Mouse (Mus musculus): Measurements from ENCODE around the gene Olfr127. TPM values are rescaled to one million over a fixed set of nuclear protein-coding genes. Genes with fewer than 3 reads are reported as not detected.

Olfr127 gene
- total and polyA plus RNA-seq, 3 experiments = 0.10 TPM; not detected in 2

DNA sequence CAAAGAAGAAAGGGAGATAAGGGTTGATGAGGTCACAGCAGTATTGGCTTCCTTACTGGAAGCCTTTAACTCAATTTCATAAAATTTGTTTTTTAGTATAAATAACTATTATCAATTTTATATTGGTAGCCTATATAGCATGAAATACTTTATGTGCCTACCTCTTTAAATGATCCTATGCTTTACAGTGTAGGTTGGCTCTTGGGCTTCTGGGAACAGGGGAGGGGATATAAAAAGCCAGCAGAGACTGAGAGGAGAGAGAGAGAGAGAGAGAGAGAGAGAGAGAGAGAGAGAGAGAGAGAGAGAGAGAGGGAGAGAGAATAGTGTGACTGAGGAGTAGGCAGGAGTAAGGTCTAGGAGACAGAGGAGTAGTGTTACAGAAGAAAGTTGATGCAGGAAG is 20.0 kb downstream of the Olfr127 start, which contains the start of gene Olfr128:
Gene Olfr128, plus strand, starts transcription at position 301 of the 400 bp plus-strand sequence.
- in situ Hi-C loops (cut with MboI; ENCODE audit: low pct_ligation_motif_present, low pct_unique_long_range_greater_than_20kb, low sequenced_read_pairs) = no loop called here

GRCm38 (mm10) chr17:37952979-37953378 is 52.7 kb downstream of the Olfr127 start, which contains the start of gene Olfr761:
TSS of gene Olfr761 (minus strand) at chr17:37953079.
- Histone ChIP-seq H3K79me2 (replicated peaks; ENCODE audit: control insufficient read depth, extremely low read depth, insufficient read depth, poor library complexity, severe bottlenecking) (no peaks in the 10 kb centered on the region), H3K27me3 (replicated peaks) (no peaks in the 10 kb centered on the region), H3K36me3 (replicated peaks in 1 of 2; ENCODE audit: control insufficient read depth in 1 of 2, insufficient read depth in 1 of 2, low read length in 1 of 2) (no peaks in the 10 kb centered on the region), H3K4me2 (ENCODE audit: insufficient read depth, low read depth, poor library complexity, severe bottlenecking) (no peak within 1 kb of the TSS), H3K4me1 (ENCODE audit: control insufficient read depth in 1 of 2, insufficient read depth in 2 of 2) (no peaks in the 10 kb centered on the region), H3K4me3 (replicated peaks in 1 of 3; ENCODE audit: low read depth in 2 of 3, low read length in 2 of 3, poor library complexity in 1 of 3) (no peak within 1 kb of the TSS), H3K9ac (ENCODE audit: insufficient read depth, low read depth) (no peak within 1 kb of the TSS), H3K27ac (ENCODE audit: insufficient read depth, low read depth) (no peak within 1 kb of the TSS), H3K9me3 (replicated peaks; ENCODE audit: low read length) (peaks cover 3% of the 10 kb centered on the region)
- TF ChIP-seq NELFE (IDR thresholded peaks at IDR 0.05; ENCODE audit: low read depth, low read length) = no peak
- TF ChIP-seq ZC3H11A (IDR thresholded peaks at IDR 0.05; ENCODE audit: low read depth, low read length) = no peak
- in situ Hi-C loops (cut with MboI; ENCODE audit: low pct_ligation_motif_present, low pct_unique_long_range_greater_than_20kb, low sequenced_read_pairs) (no loop called here), dilution Hi-C loops (cut with MboI; ENCODE audit: extremely low pct_ligation_motif_present, extremely low pct_unique_long_range_greater_than_20kb, low sequenced_read_pairs) (no loop called here)
- no peak for DNase-seq (ENCODE audit: extremely low read depth)

More for the DNA sequence above, 20.0 kb downstream of the Olfr127 start, which contains the start of gene Olfr128:
- Histone ChIP-seq H3K27ac (ENCODE audit: insufficient read depth, low read depth) (no peak within 1 kb of the TSS), H3K79me2 (replicated peaks; ENCODE audit: control insufficient read depth, extremely low read depth, insufficient read depth, poor library complexity, severe bottlenecking) (no peaks in the 10 kb centered on the region), H3K4me3 (replicated peaks in 1 of 3; ENCODE audit: low read depth in 2 of 3, low read length in 2 of 3, poor library complexity in 1 of 3) (no peak within 1 kb of the TSS), H3K9ac (ENCODE audit: insufficient read depth, low read depth) (no peak within 1 kb of the TSS), H3K9me3 (replicated peaks; ENCODE audit: low read length) (peaks cover 4% of the 10 kb centered on the region), H3K4me2 (ENCODE audit: insufficient read depth, low read depth, poor library complexity, severe bottlenecking) (no peak within 1 kb of the TSS), H3K36me3 (replicated peaks in 1 of 2; ENCODE audit: control insufficient read depth in 1 of 2, insufficient read depth in 1 of 2, low read length in 1 of 2) (no peaks in the 10 kb centered on the region), H3K27me3 (replicated peaks) (no peaks in the 10 kb centered on the region), H3K4me1 (ENCODE audit: control insufficient read depth in 1 of 2, insufficient read depth in 2 of 2) (no peaks in the 10 kb centered on the region)
- dilution Hi-C loops (cut with MboI; ENCODE audit: extremely low pct_ligation_motif_present, extremely low pct_unique_long_range_greater_than_20kb, low sequenced_read_pairs) = no loop called here
- TF ChIP-seq MYC (IDR thresholded peaks at IDR 0.05; ENCODE audit: low read depth, low read length) (no peak), ZC3H11A (IDR thresholded peaks at IDR 0.05; ENCODE audit: low read depth, low read length) (no peak), ZNF384 (IDR thresholded peaks at IDR 0.05; ENCODE audit: low read depth, low read length) (no peak), MXI1 (IDR thresholded peaks at IDR 0.05; ENCODE audit: low read depth, low read length) (no peak), MAFK (IDR thresholded peaks at IDR 0.05; ENCODE audit: insufficient replicate concordance, low read length) (no peak)
- DNase-seq (ENCODE audit: extremely low read depth) = no peak

Other genes with a start within 250 kb of the Olfr127 start
- gene Olfr117, start 236.7 kb upstream of the Olfr127 start, total RNA-seq (2012; rRNA removed) = not detected in 2 replicates
- not detected in 2 replicates for gene Olfr117, start 236.7 kb upstream of the Olfr127 start, total RNA-seq (2014; rRNA removed)
- gene Olfr117, start 236.7 kb upstream of the Olfr127 start, polyA plus RNA-seq (2012; ENCODE audit: insufficient read length, low read depth) = not detected in 2 replicates
- not detected in 2 replicates for gene Olfr118, start 233.4 kb upstream of the Olfr127 start, total RNA-seq (2012; rRNA removed)
- not detected in 2 replicates for gene Olfr118, start 233.4 kb upstream of the Olfr127 start, total RNA-seq (2014; rRNA removed)
- gene Olfr118, start 233.4 kb upstream of the Olfr127 start, polyA plus RNA-seq (2012; ENCODE audit: insufficient read length, low read depth) = not detected in 2 replicates
- gene Olfr119, start 203.9 kb upstream of the Olfr127 start, total RNA-seq (2012; rRNA removed) = not detected in 2 replicates
- not detected in 2 replicates for gene Olfr119, start 203.9 kb upstream of the Olfr127 start, total RNA-seq (2014; rRNA removed)
- not detected in 2 replicates for gene Olfr119, start 203.9 kb upstream of the Olfr127 start, polyA plus RNA-seq (2012; ENCODE audit: insufficient read length, low read depth)
- gene Olfr120, start 178.6 kb upstream of the Olfr127 start, total RNA-seq (2012; rRNA removed) = not detected in 2 replicates
- not detected in 2 replicates for gene Olfr120, start 178.6 kb upstream of the Olfr127 start, total RNA-seq (2014; rRNA removed)
- gene Olfr120, start 178.6 kb upstream of the Olfr127 start, polyA plus RNA-seq (2012; ENCODE audit: insufficient read length, low read depth) = not detected in 2 replicates
- gene Olfr121, start 151.6 kb upstream of the Olfr127 start, total RNA-seq (2012; rRNA removed) = not detected in 2 replicates
- gene Olfr121, start 151.6 kb upstream of the Olfr127 start, total RNA-seq (2014; rRNA removed) = not detected in 2 replicates
- not detected in 2 replicates for gene Olfr121, start 151.6 kb upstream of the Olfr127 start, polyA plus RNA-seq (2012; ENCODE audit: insufficient read length, low read depth)
- gene Olfr122, start 131.8 kb upstream of the Olfr127 start, total RNA-seq (2012; rRNA removed) = not detected in 2 replicates
- gene Olfr122, start 131.8 kb upstream of the Olfr127 start, total RNA-seq (2014; rRNA removed) = not detected in 2 replicates
- not detected in 2 replicates for gene Olfr122, start 131.8 kb upstream of the Olfr127 start, polyA plus RNA-seq (2012; ENCODE audit: insufficient read length, low read depth)
- gene Olfr123, start 106.9 kb upstream of the Olfr127 start, total RNA-seq (2012; rRNA removed) = not detected in 2 replicates
- gene Olfr123, start 106.9 kb upstream of the Olfr127 start, total RNA-seq (2014; rRNA removed) = not detected in 2 replicates
- not detected in 2 replicates for gene Olfr123, start 106.9 kb upstream of the Olfr127 start, polyA plus RNA-seq (2012; ENCODE audit: insufficient read length, low read depth)
- not detected in 2 replicates for gene Olfr124, start 100.5 kb upstream of the Olfr127 start, total RNA-seq (2012; rRNA removed)
- gene Olfr124, start 100.5 kb upstream of the Olfr127 start, total RNA-seq (2014; rRNA removed) = not detected in 2 replicates
- not detected in 2 replicates for gene Olfr124, start 100.5 kb upstream of the Olfr127 start, polyA plus RNA-seq (2012; ENCODE audit: insufficient read length, low read depth)
- not detected in 2 replicates for gene Olfr125, start 67.5 kb upstream of the Olfr127 start, total RNA-seq (2012; rRNA removed)
- gene Olfr125, start 67.5 kb upstream of the Olfr127 start, total RNA-seq (2014; rRNA removed) = not detected in 2 replicates
- gene Olfr125, start 67.5 kb upstream of the Olfr127 start, polyA plus RNA-seq (2012; ENCODE audit: insufficient read length, low read depth) = not detected in 2 replicates
- not detected in 2 replicates for gene Olfr126, start 53.0 kb upstream of the Olfr127 start, total RNA-seq (2012; rRNA removed)
- not detected in 2 replicates for gene Olfr126, start 53.0 kb upstream of the Olfr127 start, total RNA-seq (2014; rRNA removed)
- not detected in 2 replicates for gene Olfr126, start 53.0 kb upstream of the Olfr127 start, polyA plus RNA-seq (2012; ENCODE audit: insufficient read length, low read depth)
- not detected in 2 replicates for gene Olfr128, start 20.1 kb downstream of the Olfr127 start, total RNA-seq (2012; rRNA removed)
- gene Olfr128, start 20.1 kb downstream of the Olfr127 start, total RNA-seq (2014; rRNA removed) = not detected in 2 replicates
- not detected in 2 replicates for gene Olfr128, start 20.1 kb downstream of the Olfr127 start, polyA plus RNA-seq (2012; ENCODE audit: insufficient read length, low read depth)
- not detected in 2 replicates for gene Olfr761, start 52.6 kb downstream of the Olfr127 start, total RNA-seq (2012; rRNA removed)
- not detected in 2 replicates for gene Olfr761, start 52.6 kb downstream of the Olfr127 start, total RNA-seq (2014; rRNA removed)
- not detected in 2 replicates for gene Olfr761, start 52.6 kb downstream of the Olfr127 start, polyA plus RNA-seq (2012; ENCODE audit: insufficient read length, low read depth)
- gene Olfr129, start 159.6 kb downstream of the Olfr127 start, total RNA-seq (2012; rRNA removed) = not detected in 2 replicates
- gene Olfr129, start 159.6 kb downstream of the Olfr127 start, total RNA-seq (2014; rRNA removed) = not detected in 2 replicates
- gene Olfr129, start 159.6 kb downstream of the Olfr127 start, polyA plus RNA-seq (2012; ENCODE audit: insufficient read length, low read depth) = not detected in 2 replicates
- gene Olfr130, start 163.5 kb downstream of the Olfr127 start, total RNA-seq (2012; rRNA removed) = not detected in 2 replicates
- not detected in 2 replicates for gene Olfr130, start 163.5 kb downstream of the Olfr127 start, total RNA-seq (2014; rRNA removed)
- not detected in 2 replicates for gene Olfr130, start 163.5 kb downstream of the Olfr127 start, polyA plus RNA-seq (2012; ENCODE audit: insufficient read length, low read depth)
- not detected in 2 replicates for gene Olfr131, start 188.3 kb downstream of the Olfr127 start, total RNA-seq (2012; rRNA removed)
- gene Olfr131, start 188.3 kb downstream of the Olfr127 start, total RNA-seq (2014; rRNA removed) = not detected in 2 replicates
- gene Olfr131, start 188.3 kb downstream of the Olfr127 start, polyA plus RNA-seq (2012; ENCODE audit: insufficient read length, low read depth) = not detected in 2 replicates
- gene Olfr132, start 234.1 kb downstream of the Olfr127 start, total RNA-seq (2012; rRNA removed) = not detected in 2 replicates
- gene Olfr132, start 234.1 kb downstream of the Olfr127 start, total RNA-seq (2014; rRNA removed) = not detected in 2 replicates
- gene Olfr132, start 234.1 kb downstream of the Olfr127 start, polyA plus RNA-seq (2012; ENCODE audit: insufficient read length, low read depth) = not detected in 2 replicates
- gene Olfr133, start 244.8 kb downstream of the Olfr127 start, total RNA-seq (2012; rRNA removed) = not detected in 2 replicates
- gene Olfr133, start 244.8 kb downstream of the Olfr127 start, total RNA-seq (2014; rRNA removed) = not detected in 2 replicates
- gene Olfr133, start 244.8 kb downstream of the Olfr127 start, polyA plus RNA-seq (2012; ENCODE audit: insufficient read length, low read depth) = not detected in 2 replicates

Data from CH12.LX (cell line).